Mouse (Mus musculus) midbrain, embryonic 16.5 days (tissue): ENCODE measurements around the gene Ddx54. TPM values are rescaled to one million over a fixed set of nuclear protein-coding genes. Genes with fewer than 3 reads are reported as not detected.

Experiments used
- ATAC-seq: fragments of 200-750 bp; cut with Nextera tagmentation; 2 replicates; pipeline ENCODE4 v1.8.0; 2017; ENCODE audit warnings: moderate TSS enrichment
- H3K27ac ChIP-seq: fragments of 300-500 bp; sonication (generic); 2 replicates; pipeline ENCODE4 v1.5.1; 2014; ENCODE audit warnings: mild to moderate bottlenecking, low read length, mixed read lengths
- H3K27me3 ChIP-seq: fragments of 300-500 bp; sonication (generic); 2 replicates; pipeline ENCODE4 v1.6.1; 2014; ENCODE audit warnings: low read depth, low read length, mixed read lengths; ENCODE audit not compliant: control insufficient read depth, insufficient read depth
- H3K36me3 ChIP-seq: fragments of 300-500 bp; sonication (generic); 2 replicates; pipeline ENCODE4 v1.6.1; 2014; ENCODE audit warnings: mild to moderate bottlenecking, low read length, moderate library complexity, mixed read lengths; ENCODE audit not compliant: control insufficient read depth, insufficient read depth
- H3K4me1 ChIP-seq: fragments of 300-500 bp; sonication (generic); 2 replicates; pipeline ENCODE4 v1.6.1; 2014; ENCODE audit warnings: mild to moderate bottlenecking, low read length, mixed read lengths; ENCODE audit not compliant: control insufficient read depth, insufficient read depth
- H3K4me2 ChIP-seq: fragments of 300-500 bp; sonication (generic); 2 replicates; pipeline ENCODE4 v1.6.1; 2014; ENCODE audit warnings: mild to moderate bottlenecking, low read length, mixed read lengths
- H3K4me3 ChIP-seq: fragments of 300-500 bp; sonication (generic); 2 replicates; pipeline ENCODE4 v1.5.1; 2014; ENCODE audit warnings: low read depth, mild to moderate bottlenecking, low read length, moderate library complexity, mixed read lengths
- H3K9ac ChIP-seq: fragments of 300-500 bp; sonication (generic); 2 replicates; pipeline ENCODE4 v1.6.1; 2014; ENCODE audit warnings: low read depth, low read length, mixed read lengths
- H3K9me3 ChIP-seq: fragments of 300-500 bp; sonication (generic); replicated peaks from 2 replicates; pipeline ENCODE4 v1.6.1; 2014; ENCODE audit warnings: mild to moderate bottlenecking, low read length, mixed read lengths; ENCODE audit not compliant: control insufficient read depth, poor library complexity, severe bottlenecking
- WGBS: fragments of 180-500 bp; shearing (Covaris S2); extraction: QIAGEN DNeasy Blood & Tissue Kit; methylation state at CpG from one replicate; pipeline ENCODE4 v1.1.7; 2014; 5-methylcytosine and 5-hydroxymethylcytosine counted together
- polyA plus RNA-seq: library from polyadenylated mRNA; unstranded; fragments of >200 nt; fragmentation: Nextera tagmentation; extraction: Ambion mirVana; gene quantifications from 2 replicates; pipeline ENCODE4 v1.2.1, GENCODE M21; 2015

Gene Ddx54
- polyA plus RNA-seq, 1 experiment from 2014 or later, result 39.9 TPM

DNA sequence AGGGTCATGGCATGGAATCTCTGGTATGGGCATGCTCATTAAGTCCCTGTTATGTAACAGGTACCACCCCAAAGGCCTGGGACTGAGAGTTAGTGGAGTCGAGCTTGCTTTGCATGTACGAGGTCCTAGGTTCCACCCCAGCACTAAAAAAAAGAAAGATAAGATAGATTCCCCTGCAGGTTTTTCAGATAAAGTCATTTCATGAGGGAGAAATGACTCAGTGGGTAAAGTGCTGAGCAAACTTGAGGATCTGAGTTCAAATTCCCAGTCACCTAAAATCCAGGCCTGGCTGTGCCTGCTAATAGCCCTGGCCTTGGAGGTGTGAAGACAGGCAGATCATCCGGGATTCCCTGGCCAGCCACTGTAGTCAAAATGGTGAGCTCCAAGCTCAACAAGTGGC lies 59.3 kb downstream of the Ddx54 start:
- no peak overlapping the region for H3K4me2 ChIP-seq
- ATAC-seq, result no peak
- no peak overlapping the region for H3K4me3 ChIP-seq
- H3K27me3 ChIP-seq, result no peaks in the 10 kb centered on the region
- 0 out of 2 replicates have a peak, but pooled peaks cover 6% of the 10 kb centered on the region for H3K4me1 ChIP-seq
- WGBS, result 81% methylated on average over 3 of the region's 3 CpGs
- H3K9ac ChIP-seq, result no peak overlapping the region
- H3K9me3 ChIP-seq, result no peaks in the 10 kb centered on the region
- H3K27ac ChIP-seq, result no peak overlapping the region
- no peaks in the 10 kb centered on the region for H3K36me3 ChIP-seq

DNA sequence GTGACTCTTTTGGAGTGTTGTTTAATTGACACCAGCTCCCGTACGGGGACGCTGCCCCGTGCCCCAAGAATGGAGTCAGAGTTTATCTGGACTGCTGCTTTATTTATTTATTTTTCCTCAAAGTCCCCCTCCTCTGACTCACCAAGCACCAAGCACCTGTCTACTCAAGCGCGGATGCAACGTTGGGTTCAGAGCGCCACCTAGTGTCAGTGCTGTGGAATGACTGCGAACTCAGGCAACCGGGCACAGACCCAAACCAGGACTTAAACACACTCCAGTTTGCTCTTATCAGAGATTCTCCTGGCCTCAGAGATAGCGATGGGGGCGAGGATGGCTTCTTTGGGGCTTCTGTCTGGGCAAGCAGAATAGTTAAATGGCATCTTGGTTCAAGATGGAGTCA lies 61.1 kb downstream of the Ddx54 start:
- Histone ChIP-seq H3K4me3 (no peak overlapping the region), H3K27ac (no peak overlapping the region), H3K9me3 (no peaks in the 10 kb centered on the region), H3K27me3 (no peaks in the 10 kb centered on the region), H3K9ac (no peak overlapping the region), H3K4me2 (no peak overlapping the region), H3K4me1 (0 out of 2 replicates have a peak, but pooled peaks cover 6% of the 10 kb centered on the region), H3K36me3 (no peaks in the 10 kb centered on the region)
- ATAC-seq, result no peak
- 12% methylated on average over 12 of the region's 12 CpGs for WGBS

DNA sequence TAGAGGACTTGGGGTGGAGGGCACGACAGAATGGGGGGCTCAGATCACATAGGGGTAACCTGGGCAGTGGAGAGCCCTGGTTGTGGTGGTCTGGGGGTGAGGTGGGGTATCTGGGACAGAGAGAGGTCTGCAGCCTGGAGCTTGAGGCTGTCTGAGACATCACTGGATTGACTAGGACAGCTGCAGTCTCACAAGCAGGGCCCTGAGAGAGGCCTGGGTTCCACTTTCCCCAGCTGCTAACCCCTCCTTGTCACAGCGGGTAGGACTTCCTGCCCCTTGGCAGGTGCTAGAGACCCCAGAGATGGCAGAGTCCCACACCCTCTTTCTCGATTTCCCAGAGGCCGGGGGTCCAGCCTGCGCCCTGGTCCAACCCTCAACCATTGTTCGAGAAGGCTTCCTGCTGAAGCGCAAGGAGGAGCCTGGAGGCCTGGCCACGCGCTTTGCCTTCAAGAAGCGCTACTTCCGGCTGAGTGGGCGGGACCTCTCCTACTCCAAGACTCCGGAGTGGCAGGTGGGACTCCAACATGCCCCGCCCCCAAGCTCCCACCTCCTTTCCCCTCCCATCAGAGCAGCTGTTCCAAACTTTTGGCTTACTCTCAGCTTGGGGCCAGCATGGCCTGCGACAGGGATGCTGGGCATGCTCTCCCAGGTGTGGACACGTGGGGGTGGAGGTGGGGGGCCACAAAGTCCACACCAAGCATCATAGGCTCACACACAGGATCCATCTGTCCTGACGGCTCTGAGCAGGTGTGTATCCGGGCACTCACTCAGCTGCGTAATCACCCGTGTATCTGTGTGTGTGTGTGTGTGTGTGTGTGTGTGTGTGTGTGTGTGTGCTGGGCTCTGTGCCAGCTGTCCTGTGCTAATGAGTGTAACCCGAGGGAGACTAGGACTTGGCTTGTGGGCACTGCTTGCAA lies 61.9 kb downstream of the Ddx54 start:
- Histone ChIP-seq H3K9me3 (no peaks in the 10 kb centered on the region), H3K4me2 (no peak overlapping the region), H3K27me3 (no peaks in the 10 kb centered on the region), H3K36me3 (no peaks in the 10 kb centered on the region), H3K4me3 (no peak overlapping the region), H3K4me1 (peaks cover 8% of the 10 kb centered on the region), H3K27ac (no peak overlapping the region), H3K9ac (no peak overlapping the region)
- ATAC-seq, result no peak; the same call in 1 of the 2 replicates
- 31% methylated on average over 21 of the region's 21 CpGs for WGBS

DNA sequence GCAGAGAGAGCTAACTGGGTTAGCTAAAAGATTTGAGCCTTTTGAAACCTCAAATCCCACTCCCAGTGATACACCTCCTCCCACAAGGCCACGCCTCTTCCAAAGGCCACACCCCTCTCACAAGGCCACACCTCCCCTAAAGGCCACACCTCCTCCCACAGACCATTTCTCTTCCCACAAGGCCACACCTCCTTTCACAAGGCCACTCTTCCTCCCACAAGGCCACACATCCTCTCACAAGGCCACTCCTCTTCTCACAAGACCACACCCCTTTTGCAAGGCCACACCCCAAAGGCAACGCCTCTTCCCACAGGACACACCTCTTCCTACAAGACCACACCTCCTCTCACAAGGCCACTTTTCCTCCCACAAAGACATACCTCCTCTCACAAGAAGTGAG lies 65.0 kb downstream of the Ddx54 start:
- H3K4me3 ChIP-seq, result no peak overlapping the region
- no peaks in the 10 kb centered on the region for H3K9me3 ChIP-seq
- no peak overlapping the region for H3K9ac ChIP-seq
- H3K4me1 ChIP-seq, result peaks cover 18% of the 10 kb centered on the region
- WGBS, result 30% methylated on average over 2 of the region's 2 CpGs
- peaks cover 8% of the 10 kb centered on the region; the same call in 1 of the 2 replicates for H3K36me3 ChIP-seq
- no peak for ATAC-seq
- H3K27me3 ChIP-seq, result no peaks in the 10 kb centered on the region
- H3K4me2 ChIP-seq, result no peak overlapping the region
- H3K27ac ChIP-seq, result no peak overlapping the region

Other genes with a start within 250 kb of the Ddx54 start
- 22.5 and 23.2 TPM in 2 replicates for gene Lhx5, start 181.0 kb upstream of the Ddx54 start, polyA plus RNA-seq
- gene Sdsl, start 139.9 kb upstream of the Ddx54 start, polyA plus RNA-seq, result 5.1 and 5.6 TPM in 2 replicates
- gene Sds, start 136.2 kb upstream of the Ddx54 start, polyA plus RNA-seq, result 0.36 TPM in 1 of 2 replicates, not detected in the other
- gene Plbd2, start 109.1 kb upstream of the Ddx54 start, polyA plus RNA-seq, result 28.7 and 30.6 TPM in 2 replicates
- gene Slc8b1, start 101.6 kb upstream of the Ddx54 start, polyA plus RNA-seq, result 2.0 and 2.3 TPM in 2 replicates
- gene Tpcn1, start 24.1 kb upstream of the Ddx54 start, polyA plus RNA-seq, result 13.1 and 13.5 TPM in 2 replicates
- gene Iqcd, start 23.7 kb upstream of the Ddx54 start, polyA plus RNA-seq, result 2.0 and 2.1 TPM in 2 replicates
- gene Rita1, start 150 bp upstream of the Ddx54 start, polyA plus RNA-seq, result 27.2 and 33.1 TPM in 2 replicates
- gene Cfap73, start 21.5 kb downstream of the Ddx54 start, polyA plus RNA-seq, result 0.47 and 1.2 TPM in 2 replicates
- gene Rasal1, start 36.1 kb downstream of the Ddx54 start, polyA plus RNA-seq, result 2.4 and 4.9 TPM in 2 replicates
- 49.6 and 50.2 TPM in 2 replicates for gene Dtx1, start 99.2 kb downstream of the Ddx54 start, polyA plus RNA-seq
- gene Oas2, start 137.1 kb downstream of the Ddx54 start, polyA plus RNA-seq, result 0.14 and 0.26 TPM in 2 replicates
- gene Oas3, start 164.9 kb downstream of the Ddx54 start, polyA plus RNA-seq, result 1.1 and 1.4 TPM in 2 replicates
- 0.34 and 0.72 TPM in 2 replicates for gene Oas1e, start 182.8 kb downstream of the Ddx54 start, polyA plus RNA-seq
- gene Oas1c, start 199.8 kb downstream of the Ddx54 start, polyA plus RNA-seq, result 0.17 and 0.45 TPM in 2 replicates
- not detected in 2 replicates for gene Oas1f, start 234.6 kb downstream of the Ddx54 start, polyA plus RNA-seq
- not detected in 2 replicates for gene Oas1h, start 248.7 kb downstream of the Ddx54 start, polyA plus RNA-seq